Mouse (Mus musculus) c-Kit-negative CD71-positive TER-119-positive erythroid progenitor cells, embryonic 14.5 days (primary cell): Measurements from ENCODE around the gene Ugt1a8.

Experiments
- DNase-seq: peaks from one replicate; pipeline ENCODE4 v3.0.0-alpha.2; 2013; ENCODE audit warnings: low read depth, low spot score

Ugt1a8 gene

DNA sequence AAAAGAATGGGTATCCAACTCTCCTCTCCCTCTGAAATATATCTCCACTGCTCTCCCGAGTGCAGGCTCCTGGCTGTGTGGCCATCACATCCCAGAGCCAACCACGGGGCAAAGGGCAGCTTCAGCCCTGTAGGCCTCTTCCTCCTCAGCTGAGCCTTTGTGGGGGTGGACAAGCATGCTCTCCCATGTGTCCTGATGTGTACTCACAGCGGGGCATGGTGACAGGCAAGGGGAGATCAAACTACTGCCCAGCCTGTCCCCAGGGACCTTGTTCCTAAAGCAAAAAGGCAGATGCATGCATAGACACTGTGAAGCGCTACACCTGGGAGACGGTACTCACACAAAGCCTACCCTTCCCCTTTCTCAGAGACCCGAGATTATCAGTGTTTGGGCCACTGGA lies 172.5 kb downstream of the Ugt1a8 start:
- no peak for DNase-seq

DNA sequence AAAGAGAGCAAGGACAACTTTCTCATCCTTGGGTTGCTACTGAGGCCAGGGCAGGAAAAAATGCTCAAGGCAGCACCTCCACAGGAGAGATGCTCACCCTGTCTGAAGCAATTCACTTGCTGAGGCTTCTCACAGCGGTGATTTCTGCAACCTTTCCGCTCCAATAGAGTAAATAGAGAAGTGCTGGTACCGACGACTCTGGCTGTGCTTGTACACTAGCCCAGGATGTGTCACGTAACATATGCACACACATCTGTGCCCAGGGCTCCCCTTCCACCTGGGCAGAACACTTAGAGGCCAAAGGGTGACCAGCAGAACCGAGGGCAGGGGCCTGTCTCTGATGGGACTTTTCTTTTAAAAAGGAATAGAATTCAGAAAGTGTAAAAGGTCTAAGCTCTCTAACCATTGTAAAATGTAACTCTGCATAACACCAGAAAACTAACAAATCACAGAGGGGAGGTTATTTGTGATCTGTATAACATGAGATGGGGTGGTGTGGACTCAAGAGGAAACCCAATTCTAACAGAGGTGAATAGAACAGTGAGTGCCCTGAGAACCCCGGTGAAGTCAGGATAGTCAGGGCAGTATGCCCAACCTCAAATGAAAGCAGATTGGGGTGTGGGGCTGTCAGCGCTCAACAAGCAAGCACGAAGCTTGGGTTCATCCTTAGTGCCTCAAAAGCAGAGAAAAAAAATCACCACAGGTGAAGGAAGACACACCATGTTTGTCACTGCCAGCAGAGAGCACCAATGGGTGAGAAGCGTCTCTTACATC lies 173.2 kb downstream of the Ugt1a8 start:
- no peak for DNase-seq

DNA sequence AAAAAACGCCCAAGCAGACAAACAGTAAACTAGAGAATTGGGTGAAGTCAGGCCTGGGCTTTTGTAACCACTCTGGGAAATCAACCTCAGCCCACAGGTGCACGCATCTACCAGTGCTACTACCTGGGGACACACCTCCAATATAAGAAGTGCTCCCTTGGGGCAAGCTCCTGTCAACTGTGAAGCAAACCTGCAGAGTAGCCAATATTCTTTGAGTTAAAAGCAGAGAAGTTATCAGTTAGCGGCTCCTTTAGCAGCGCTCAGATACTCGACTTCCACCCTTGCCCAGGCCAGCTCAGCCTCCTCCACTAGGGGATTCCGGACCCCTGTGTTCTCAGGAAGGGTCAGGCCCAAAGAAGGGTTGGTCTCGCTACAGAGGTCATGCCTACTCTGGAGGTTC lies 174.1 kb downstream of the Ugt1a8 start:
- DNase-seq = no peak

DNA sequence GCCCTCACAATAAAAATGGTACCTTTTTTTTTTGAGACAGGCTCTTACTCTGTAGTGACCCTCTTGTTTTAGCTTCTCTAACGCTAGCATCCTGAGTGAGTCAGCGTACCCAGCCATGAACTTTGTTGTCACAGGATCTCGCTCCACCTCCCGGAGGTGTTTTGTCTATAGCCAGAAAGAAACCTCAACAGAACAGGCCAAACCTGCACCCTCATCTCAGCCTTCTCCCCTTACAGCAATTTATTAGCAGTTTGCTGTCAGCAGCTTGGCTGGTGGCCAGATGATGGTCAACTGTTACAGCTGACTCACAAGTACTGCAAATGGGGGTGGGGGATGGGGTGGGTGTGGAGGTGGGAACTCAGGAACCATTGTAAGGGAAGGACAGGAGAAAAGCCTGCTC lies 174.6 kb downstream of the Ugt1a8 start:
- DNase-seq = no peak

DNA sequence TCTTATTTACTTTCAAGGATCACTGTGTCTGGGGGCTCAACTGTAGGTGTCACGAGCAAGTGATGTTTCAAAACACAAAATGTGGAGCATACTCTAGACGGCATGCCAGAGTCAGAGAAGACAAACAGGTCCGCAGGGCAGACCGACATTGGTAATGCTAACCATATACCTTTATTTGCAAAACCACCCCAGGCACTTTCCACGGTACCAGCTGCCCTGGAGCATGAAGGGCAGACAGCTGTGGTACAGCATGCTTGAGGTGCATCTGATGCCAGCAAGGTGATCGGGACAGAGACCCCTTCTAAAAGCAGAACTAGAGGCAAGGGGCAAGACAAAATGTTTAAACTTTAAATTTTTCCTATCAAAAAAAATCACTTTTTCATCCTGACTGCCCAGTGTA lies 175.3 kb downstream of the Ugt1a8 start:
- DNase-seq = no peak

DNA sequence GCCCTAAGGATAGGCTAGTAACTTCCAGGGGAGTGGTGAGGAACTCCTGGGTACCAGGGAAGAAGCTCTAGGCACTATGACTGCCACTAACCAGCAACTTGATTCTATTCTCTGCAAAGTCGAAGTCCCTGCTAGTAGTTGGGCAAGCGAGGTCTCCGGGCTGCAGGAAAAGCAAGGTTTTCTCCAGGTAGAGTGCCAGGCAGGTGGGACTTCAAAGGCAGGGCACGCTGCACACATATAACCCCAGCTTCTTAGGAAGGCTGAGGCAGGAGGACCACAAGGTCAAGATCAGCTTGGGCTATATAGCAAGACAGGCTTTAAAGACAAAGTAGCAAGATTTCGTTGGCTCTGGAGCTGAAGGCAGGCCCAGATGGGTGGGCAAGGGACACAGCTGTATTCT lies 176.2 kb downstream of the Ugt1a8 start:
- no peak for DNase-seq

DNA sequence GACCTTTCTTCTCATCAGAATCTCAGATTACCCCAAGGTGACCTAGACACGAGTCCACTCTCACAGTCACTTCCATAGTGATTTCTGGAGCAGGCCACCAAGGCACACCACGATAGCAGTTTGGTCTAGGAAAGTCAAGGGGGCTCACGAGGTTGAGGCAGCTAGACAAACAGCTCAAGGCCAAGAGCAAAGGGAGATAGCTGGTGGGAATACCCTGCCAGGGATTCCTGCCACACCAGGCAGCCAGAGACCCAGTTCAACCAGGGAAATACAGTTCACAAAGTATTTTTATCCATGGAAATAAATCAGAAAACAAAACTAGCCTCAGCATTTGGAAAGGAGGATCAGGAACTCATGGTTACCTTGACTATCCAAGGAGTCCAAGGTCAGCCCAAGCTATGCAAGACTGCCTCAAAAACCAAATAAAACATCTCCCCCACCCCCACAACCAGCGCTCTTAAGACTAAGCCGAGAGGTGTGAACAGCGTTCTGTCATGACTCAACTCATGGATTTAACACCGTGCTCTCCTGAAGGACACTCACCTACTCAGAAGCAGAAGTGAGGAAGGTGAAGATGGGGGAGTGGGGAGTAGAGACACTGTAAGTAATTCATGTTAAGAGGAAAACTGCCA lies 176.7 kb downstream of the Ugt1a8 start:
- no peak for DNase-seq

DNA sequence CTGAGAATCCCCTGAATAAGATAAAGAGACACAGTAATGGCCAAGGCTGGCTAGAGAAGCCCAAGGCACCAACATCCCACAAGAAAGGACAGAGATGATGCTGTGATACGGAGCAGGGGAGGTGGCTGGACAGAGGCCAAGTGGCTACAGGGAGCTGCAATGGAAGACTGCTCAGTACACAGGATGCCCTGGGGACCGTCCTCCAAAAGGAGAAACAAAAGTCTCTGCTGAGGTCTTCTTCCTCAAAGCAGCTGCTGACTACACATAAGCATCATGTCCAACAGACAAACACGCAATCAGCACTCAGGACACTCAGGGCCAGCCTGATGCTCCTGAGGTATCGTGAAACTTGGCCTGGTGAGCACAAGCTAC lies 177.2 kb downstream of the Ugt1a8 start:
- no peak for DNase-seq

DNA sequence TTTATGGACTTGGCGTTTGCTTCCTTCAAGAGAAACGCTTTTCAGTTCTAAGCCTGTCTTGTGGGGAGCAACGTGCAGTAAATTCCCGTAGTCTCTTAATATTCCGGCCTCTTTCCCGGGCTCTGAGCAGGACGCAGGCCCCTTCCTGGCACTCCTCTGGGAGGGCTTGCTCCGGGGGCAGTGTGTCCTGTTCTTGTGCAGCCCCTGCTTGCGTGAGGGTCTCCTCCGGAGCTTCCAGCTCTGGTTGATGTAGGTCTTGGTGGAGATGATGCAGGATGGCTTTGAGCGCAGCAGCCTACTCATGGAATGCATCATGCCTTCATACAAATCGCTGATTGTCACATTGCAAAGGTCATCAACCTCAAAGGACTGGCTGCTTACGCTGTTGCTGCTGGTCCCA lies 178.5 kb downstream of the Ugt1a8 start:
- DNase-seq = no peak

DNA sequence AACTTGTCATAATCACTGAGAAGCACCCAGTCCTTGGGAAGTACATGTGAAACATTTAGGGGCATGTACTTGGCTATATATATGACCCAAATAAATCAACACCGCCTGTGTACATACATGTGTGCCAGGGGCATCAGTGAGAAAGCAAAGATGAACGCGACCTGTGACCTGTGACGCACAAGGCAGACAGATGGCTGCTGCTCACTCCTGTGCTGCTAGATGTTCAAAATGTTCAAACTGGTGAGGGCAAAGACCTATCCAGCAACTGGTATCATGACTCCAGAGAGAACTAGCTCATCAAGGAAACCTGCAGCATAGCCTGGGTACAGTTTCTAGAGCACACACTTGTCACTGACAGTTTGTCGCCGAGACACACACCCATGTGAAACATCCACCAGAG lies 179.9 kb downstream of the Ugt1a8 start:
- no peak for DNase-seq

DNA sequence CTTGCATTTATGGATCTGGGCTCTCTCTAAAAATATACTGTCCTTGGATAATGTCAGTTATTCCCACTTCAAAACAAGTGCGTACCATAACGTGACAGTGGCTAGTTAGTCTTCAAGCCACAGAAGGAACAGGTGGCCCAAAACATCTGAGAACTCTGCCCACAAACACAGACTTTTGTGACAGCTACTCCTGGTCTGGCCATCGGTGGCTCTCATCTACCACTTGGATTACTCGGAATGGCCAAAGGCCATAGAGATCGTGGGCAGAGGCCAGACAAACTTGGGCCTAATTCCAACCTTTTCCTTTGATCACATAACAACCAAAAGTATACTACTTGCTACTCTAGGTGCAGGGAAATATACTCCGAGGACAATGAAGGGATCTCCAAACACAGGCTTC lies 180.5 kb downstream of the Ugt1a8 start:
- DNase-seq = no peak
